Mouse (Mus musculus) liver, adult 2 months (tissue): ENCODE measurements at regions not wholly inside any gene's neighbourhood (a gene's known extent, or its start where the extent isn't known, plus 50 kb on each side); places are given as distances from the start of the nearest gene placed in this dataset.
"Not testable (repeated sequence)": the region's sequence is repeated elsewhere in the genome, so short reads cannot be mapped to it uniquely, and the experiment has no call there.

ENCODE experiments used
- CTCF ChIP-seq: fragments of 200-500 bp; IDR thresholded peaks from 2 replicates; pipeline ENCODE4 v1.5.1; 2011; ENCODE audit warnings: low read depth, low read length, control low read depth
- POLR2A ChIP-seq: fragments of 200-500 bp; IDR thresholded peaks from 2 replicates; pipeline ENCODE4 v1.6.1; 2011; ENCODE audit warnings: low read length, control low read depth; ENCODE audit not compliant: insufficient read depth; ENCODE audit errors: extremely low read depth

DNA sequence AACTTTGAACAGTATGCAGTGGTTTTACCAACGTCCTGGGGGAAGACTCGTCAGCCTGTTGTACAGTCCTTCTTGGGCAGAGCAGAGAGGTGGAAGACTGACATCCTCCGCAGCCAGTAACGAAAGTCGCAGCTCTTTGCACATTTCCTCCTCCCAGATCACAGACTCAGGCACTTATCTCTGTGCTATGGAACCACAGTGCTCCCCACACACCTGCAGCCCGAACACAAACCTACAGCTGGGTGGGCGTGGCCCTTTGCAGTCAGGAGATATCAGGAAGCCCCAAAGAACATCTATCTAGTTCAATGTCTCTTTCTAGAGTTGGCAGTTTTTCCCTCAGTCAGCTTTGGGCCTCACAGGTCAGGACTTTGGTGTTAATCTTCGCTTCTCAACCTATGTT lies 841.9 kb upstream of the Olfr1507 start:
- TF ChIP-seq CTCF, POLR2A: not testable (repeated sequence)
